Mouse (Mus musculus): Measurements from ENCODE around the gene Cog7.

The Cog7 gene

GRCm38 (mm10) chr7:121954891-121955669 lies 26.4 kb downstream of the Cog7 start:
- peak; percentile 22 for DNase-seq (ENCODE audit: extremely low spot score, low read depth, low spot score)

GRCm38 (mm10) chr7:121947513-121947912 lies 34.0 kb downstream of the Cog7 start:
- no peak for DNase-seq (ENCODE audit: extremely low spot score, low read depth, low spot score)

GRCm38 (mm10) chr7:121946196-121946595 lies 35.3 kb downstream of the Cog7 start:
- no peak for DNase-seq (ENCODE audit: extremely low spot score, low read depth, low spot score)

- no peak for DNase-seq (ENCODE audit: extremely low spot score, low read depth, low spot score)
Measured at GRCm38 (mm10) chr7:121942371-121942770, 39.1 kb downstream of the Cog7 start.

GRCm38 (mm10) chr7:121941640-121942039 lies 39.9 kb downstream of the Cog7 start:
- DNase-seq (ENCODE audit: extremely low spot score, low read depth, low spot score) = no peak

GRCm38 (mm10) chr7:121941016-121941415 lies 40.5 kb downstream of the Cog7 start:
- DNase-seq (ENCODE audit: extremely low spot score, low read depth, low spot score) = no peak

- no peak for DNase-seq (ENCODE audit: extremely low spot score, low read depth, low spot score)
Measured at GRCm38 (mm10) chr7:121939729-121940128, 41.8 kb downstream of the Cog7 start.

- DNase-seq (ENCODE audit: extremely low spot score, low read depth, low spot score) = no peak
Measured at GRCm38 (mm10) chr7:121939244-121939643, 42.3 kb downstream of the Cog7 start.

- DNase-seq (ENCODE audit: extremely low spot score, low read depth, low spot score) = no peak
Measured at GRCm38 (mm10) chr7:121938124-121938891, 43.2 kb downstream of the Cog7 start.

- no peak for DNase-seq (ENCODE audit: extremely low spot score, low read depth, low spot score)
Measured at GRCm38 (mm10) chr7:121936861-121937630, 44.5 kb downstream of the Cog7 start.

GRCm38 (mm10) chr7:121935906-121936794 lies 45.4 kb downstream of the Cog7 start:
- no peak for DNase-seq (ENCODE audit: extremely low spot score, low read depth, low spot score)

GRCm38 (mm10) chr7:121934346-121934745 lies 47.2 kb downstream of the Cog7 start:
- no peak for DNase-seq (ENCODE audit: extremely low spot score, low read depth, low spot score)

GRCm38 (mm10) chr7:121933675-121934074 lies 47.8 kb downstream of the Cog7 start:
- no peak for DNase-seq (ENCODE audit: extremely low spot score, low read depth, low spot score)

GRCm38 (mm10) chr7:121931246-121931645 lies 50.3 kb downstream of the Cog7 start:
- DNase-seq (ENCODE audit: extremely low spot score, low read depth, low spot score) = no peak

GRCm38 (mm10) chr7:121927882-121928281 lies 53.6 kb downstream of the Cog7 start:
- no peak for DNase-seq (ENCODE audit: extremely low spot score, low read depth, low spot score)

- no peak for DNase-seq (ENCODE audit: extremely low spot score, low read depth, low spot score)
Measured at GRCm38 (mm10) chr7:121924361-121924760, 57.1 kb downstream of the Cog7 start.

- no peak for DNase-seq (ENCODE audit: extremely low spot score, low read depth, low spot score)
Measured at GRCm38 (mm10) chr7:121913944-121914343, 67.6 kb downstream of the Cog7 start.

- no peak for DNase-seq (ENCODE audit: extremely low spot score, low read depth, low spot score)
Measured at GRCm38 (mm10) chr7:121912250-121912649, 69.3 kb downstream of the Cog7 start.

GRCm38 (mm10) chr7:121906879-121907278 lies 74.6 kb downstream of the Cog7 start:
- DNase-seq (ENCODE audit: extremely low spot score, low read depth, low spot score) = no peak

GRCm38 (mm10) chr7:121902757-121903411 lies 78.6 kb downstream of the Cog7 start:
- DNase-seq (ENCODE audit: extremely low spot score, low read depth, low spot score) = no peak

All from hindlimb bud, embryonic 11.5 days (tissue).